Mouse (Mus musculus) embryo, embryonic 10 days (tissue): Measurements from ENCODE around the gene Gm21095.
"Not testable (repeated sequence)": the region's sequence is repeated elsewhere in the genome, so short reads cannot be mapped to it uniquely, and the experiment has no call there.

Experiments
- DNase-seq: peaks from one replicate; pipeline ENCODE4 v3.0.0-alpha.2; 2015; ENCODE audit warnings: low spot score

The Gm21095 gene

GRCm38 (mm10) chrY:84096979-84097378 is at the start of gene Gm21095:
TSS of gene Gm21095 (plus strand) at chrY:84097279.
- DNase-seq: not testable (repeated sequence)
